Mouse (Mus musculus): Measurements from ENCODE around the gene Wnt5b. TPM values are rescaled to one million over a fixed set of nuclear protein-coding genes. Genes with fewer than 3 reads are reported as not detected.

Wnt5b gene
- total RNA-seq, 2 experiments from 2014 or later = 5.3 to 7.2 TPM

DNA sequence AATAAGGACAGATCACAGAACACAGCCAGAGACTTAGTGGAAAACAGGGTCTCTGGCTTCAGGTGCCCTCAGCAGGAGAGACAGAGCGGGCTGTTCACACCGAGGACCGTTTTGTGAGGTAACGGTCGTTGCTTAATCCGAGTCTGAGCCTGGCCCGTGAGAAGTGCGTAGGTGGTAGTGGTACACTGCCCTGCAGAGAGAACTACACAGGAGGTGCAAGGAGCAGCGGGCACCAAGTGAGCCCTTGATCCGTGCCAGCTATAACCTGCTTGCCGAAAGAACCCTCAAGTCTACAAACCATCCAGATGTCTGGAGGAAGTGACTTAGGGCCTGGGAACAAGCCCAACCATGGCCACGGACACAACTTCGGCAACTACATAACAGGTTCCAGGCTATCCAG, 114.8 kb downstream of the Wnt5b start:
- intact Hi-C loops (cut with DNase I) = no loop called here
- no peak for DNase-seq

DNA sequence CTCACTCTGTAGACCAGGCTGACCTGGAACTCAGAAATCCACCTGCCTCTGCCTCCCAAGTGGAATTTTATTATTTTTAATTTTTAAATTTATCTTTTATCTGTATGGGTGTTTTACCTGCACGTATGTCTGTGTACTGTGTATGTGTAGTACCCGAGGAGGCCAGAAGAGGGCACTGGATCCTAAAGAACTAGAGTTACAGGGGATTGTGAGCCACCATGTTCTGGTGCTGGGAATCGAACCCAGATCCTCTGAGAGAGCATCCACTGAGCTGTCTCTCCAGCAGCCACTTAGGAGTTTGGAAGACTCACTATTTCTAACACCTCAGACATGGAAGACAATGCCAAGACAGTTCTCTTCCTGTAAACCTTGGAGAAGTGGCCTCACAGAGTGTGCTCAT, 115.5 kb downstream of the Wnt5b start:
- intact Hi-C loops (cut with DNase I) = no loop called here
- DNase-seq = no peak

DNA sequence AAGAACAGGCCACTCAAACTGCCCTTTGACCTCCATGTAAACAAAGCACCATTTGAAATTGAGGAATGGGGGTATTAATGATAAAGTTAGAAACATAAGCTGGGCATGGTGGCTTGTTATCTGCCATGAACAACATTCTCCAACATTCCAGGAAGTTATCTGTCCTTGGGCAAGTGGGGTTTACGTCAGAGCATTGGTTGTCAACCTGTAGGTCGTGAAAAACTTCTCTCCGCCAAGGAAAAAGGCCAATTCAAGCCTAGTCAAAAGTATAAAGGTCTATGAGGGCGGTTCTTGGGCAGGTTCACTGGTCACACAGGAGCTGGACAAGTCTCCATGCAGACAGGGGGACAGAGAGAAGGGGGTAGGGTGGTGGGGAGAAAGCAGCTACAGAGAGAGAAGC, 123.1 kb downstream of the Wnt5b start:
- DNase-seq = no peak
- intact Hi-C loops (cut with DNase I) = no loop called here

DNA sequence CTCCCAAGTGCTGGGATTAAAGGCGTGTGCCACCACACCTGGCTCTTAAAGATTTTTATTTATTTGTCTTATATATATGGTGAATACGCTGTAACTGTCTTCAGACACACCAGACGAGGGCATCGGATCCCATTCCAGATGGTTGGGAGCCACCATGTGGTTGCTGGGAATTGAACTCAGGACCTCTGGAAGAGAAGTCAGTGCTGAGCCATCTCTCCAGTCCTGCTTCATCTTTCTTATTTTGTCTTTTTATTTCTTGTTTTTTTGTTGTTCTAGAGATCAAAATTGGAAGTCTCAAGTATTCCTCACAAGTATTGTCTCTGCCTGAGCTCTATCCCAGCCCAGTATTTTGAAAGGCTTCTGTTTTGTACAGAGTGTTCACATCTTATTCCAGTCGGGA, 123.8 kb downstream of the Wnt5b start:
- intact Hi-C loops (cut with DNase I) = no loop called here
- DNase-seq = no peak

DNA sequence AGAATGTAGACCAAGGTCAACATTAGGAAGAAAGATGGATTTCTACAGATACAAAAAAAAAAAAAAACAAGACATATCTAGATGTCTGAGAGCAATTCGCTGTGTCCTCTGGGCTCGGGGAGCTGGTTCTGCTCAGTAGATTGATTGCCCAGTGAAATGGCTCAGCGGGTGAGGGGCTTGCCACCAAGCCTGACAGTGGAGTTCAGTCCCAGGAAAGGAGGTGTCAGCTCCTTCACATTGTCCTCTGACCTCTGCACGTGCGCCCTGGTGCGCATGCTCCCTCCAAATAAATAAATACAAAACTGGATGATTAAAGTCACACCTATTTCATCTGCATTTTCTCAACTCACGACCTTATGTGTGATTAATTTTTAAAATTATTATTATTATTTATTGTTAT, 124.7 kb downstream of the Wnt5b start:
- intact Hi-C loops (cut with DNase I) = loop anchor here (2.0 kb wide), 1 partner anchor 31 kb away; no protein-coding TSS in a partner anchor
- no peak for DNase-seq

DNA sequence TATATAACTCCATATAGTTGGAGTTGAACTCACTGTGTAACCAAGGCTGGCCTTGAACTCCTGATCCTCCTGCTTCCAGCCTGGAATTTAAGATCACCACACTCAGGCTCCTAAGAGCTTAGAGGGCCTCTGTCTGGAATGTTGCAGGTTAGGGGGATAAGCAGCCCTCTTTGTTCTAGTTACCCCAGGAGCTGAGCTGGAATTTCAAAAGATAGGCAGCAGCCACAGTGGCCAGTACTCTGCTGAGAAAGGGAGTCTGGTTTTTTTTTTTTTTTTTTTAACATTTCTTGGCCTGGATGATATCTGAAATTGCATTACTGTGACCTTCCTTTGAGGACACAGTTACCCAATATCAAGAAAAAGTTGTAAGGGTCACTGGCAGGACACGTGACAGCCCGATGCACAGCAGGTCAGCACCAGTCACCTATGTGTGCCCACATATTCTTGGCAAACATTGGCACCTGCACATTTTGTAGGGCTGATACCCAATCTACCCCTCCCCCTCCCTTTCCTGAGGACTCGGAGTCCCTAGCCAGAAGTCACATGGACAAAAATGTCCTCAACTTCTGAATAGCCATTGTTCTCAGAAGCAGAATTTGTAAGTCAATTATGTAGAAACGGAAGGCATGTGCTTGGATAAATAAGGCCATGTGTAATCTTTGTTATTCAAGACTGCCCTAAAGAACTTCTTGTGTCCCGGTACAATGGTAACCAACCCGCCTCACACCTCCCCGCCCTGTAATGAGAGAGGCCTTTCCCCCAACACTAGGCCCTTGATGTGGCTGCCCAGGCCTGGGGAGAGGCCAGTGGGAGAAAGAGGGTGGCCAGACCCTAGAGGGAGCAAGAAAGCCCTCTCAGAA, 125.5 kb downstream of the Wnt5b start:
- intact Hi-C loops (cut with DNase I) = loop anchor here (2.0 kb wide), 1 partner anchor 30 kb away; no protein-coding TSS in a partner anchor
- DNase-seq = peak; percentile 49 to 64

DNA sequence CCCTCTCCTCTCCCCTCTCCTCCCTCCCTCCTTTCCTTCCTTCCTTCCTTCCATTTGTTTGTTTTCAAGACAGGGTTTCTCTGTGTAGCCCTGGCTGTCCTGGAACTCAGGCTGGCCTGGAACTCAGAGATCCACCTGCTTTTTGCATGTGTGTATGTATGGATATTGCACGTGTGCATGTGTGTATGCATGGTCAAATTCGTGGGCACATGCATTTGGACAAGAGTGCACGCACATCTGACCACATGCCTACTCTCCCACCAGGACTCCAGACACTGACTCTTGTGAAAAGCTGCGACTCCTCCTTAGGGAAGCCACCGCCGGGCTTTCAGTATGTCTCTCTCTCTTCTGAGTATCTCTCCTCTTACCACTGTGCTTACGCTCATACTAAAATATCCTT, 126.3 kb downstream of the Wnt5b start:
- intact Hi-C loops (cut with DNase I) = loop anchor here (2.0 kb wide), 1 partner anchor 29 kb away; no protein-coding TSS in a partner anchor
- no peak for DNase-seq

DNA sequence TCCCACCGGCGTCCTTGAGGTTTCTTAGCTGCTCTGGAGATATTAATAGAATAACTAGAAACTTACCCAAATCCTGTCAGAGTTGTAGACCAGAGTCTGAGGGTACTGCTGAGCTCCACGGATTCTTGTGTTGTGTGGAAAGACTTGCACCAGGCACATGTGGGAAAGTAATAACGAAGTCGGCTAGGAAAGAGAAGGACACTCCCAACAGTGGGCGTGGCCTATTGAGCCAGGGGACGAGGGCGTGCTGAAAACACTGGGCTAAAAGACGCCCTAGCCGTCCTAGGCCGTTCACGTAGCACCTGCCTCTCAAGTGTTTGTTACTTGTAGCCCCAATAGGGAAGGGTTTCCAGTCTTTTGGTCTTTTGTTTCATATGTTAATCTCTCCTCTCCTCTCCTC, 126.8 kb downstream of the Wnt5b start, which contains the start of gene Adipor2:
Gene Adipor2 (minus strand): TSS at position 351 of the 400 bp plus-strand sequence.
- DNase-seq = peak; percentile 63 to 73
- intact Hi-C loops (cut with DNase I) = no loop called here

DNA sequence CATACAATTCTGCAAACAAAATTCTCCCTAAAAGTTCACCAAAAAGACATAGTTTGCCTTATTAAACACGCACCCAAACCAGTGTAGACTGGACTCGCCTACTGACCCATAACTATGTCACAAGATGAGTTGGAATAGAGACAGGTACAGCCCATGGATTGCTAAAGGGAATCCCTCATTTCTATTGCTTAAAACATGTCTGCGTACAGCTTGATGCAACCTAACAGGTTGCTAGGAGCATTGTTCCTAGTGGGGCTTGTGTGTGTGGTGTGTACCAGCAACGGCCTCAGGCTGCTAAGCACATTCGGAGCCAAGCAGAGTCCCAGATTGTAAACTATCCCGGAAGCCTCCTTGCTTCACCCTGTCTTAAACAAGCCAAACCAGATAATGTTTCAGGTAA, 127.5 kb downstream of the Wnt5b start:
- intact Hi-C loops (cut with DNase I) = no loop called here
- no peak for DNase-seq

DNA sequence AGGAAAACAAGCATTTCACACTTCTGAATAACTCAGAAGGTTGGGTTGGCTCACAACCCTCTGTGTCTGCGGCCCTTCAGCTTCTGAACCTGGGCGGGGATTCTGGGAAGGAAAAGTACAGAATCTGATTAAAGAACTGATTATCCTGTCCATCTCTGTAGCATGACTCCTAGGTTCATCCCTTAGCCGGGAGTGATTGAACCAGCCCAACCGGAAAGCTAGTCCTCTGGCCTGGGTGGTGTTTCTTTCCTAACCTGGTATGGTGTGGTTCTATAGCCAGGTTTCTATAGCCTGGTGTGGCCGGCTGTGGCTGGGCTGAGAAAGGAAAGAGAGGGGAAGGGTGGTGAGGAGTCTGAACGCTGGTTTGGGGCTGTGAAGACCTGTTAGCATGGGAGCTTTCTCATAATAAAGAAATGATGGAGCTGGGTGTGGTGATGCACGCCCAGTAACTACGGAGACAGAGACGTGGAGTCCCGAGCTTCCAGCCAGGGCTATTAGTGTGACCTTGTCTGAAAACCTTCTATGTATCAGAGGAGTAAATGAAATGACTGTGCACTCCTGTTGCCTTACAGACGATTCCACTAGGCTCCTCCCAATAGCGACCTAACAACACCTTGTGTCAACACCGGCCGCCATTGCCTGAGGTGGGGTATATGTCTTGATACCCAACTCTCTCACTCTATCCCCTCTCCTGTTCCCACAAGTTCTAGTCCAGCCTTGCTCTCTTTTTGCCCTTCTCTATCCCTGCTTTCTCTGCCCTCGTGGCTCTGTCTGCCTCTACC, 129.7 kb downstream of the Wnt5b start:
- intact Hi-C loops (cut with DNase I) = no loop called here
- DNase-seq = no peak

DNA sequence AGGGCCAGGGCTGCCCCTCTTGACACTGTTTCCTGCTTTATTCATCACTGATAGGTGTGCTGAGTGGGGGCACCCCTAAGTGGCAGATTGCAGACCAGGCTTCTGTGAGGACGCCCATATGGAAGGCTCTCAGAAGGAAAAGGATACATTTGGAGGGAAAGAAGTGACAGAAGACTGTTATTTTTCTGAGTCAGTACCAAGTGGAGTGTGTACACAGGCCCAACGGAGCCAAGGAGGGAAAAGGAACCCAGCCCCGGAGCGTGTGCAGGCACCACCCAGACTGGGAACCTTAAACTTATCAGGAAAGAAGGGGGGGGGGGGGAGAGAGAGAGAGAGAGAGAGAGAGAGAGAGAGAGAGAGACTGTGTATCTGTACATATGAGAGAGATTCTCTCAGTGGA, 131.6 kb downstream of the Wnt5b start:
- no peak for DNase-seq
- intact Hi-C loops (cut with DNase I) = no loop called here

DNA sequence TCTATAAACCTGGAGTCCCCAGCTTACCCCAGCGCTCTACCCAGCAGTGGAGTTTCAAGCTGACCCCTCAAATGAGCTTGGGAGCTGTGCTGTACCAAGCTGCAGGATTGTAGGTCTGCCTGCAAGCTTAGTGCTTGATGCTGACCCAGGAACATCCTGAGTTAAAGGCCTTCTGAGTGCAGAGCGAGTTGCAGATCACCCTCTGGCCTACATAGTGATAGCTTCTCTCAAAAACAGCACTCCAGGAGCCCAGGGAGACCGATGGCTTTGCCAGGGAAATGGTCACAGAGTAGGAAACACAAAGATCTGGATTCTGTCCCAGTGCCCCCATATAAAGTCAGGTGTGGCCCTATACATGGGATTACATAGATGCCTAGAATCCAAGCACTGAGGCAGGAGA, 132.6 kb downstream of the Wnt5b start:
- intact Hi-C loops (cut with DNase I) = no loop called here

DNA sequence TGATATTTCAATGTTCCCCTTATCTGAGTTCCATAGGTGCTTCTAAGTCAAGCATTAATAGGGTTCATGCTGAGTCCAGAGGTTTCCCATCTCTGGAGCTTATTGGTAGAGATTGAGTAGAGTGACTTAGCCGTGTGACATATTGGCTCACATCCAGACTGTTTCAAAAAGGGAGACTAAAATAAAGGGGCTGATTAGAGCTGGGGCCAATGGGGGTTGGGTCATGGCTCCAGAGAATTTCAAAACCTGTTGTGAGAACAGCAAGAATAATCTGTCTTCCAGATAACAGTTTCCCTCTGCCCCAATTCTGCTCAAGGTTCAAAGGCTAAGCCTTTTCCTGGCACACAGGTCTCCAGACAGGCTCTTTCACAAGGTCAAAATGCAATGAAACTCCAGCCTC, 134.4 kb downstream of the Wnt5b start:
- DNase-seq = peak; percentile 35 to 36
- intact Hi-C loops (cut with DNase I) = no loop called here

More for the DNA sequence above, 132.6 kb downstream of the Wnt5b start:
- no peak for DNase-seq

DNA sequence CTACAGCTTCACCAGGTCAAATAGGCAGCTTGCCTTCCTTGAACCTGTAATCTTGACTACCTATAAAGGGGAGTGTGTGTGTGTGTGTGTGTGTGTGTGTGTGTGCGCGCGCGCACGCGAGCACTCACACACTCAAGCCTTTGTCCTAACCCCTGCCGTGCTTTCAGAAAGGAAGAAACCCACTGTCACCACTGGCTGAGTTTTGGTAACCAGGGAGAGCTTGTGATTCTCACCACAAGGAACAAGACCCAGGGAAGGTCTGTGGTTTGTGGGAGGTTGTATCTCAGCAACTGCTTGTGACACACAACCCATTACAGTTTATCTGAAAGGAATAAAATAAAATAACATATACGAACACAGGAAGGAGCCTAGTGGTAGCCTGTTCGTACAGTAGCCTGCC, 135.6 kb downstream of the Wnt5b start:
- intact Hi-C loops (cut with DNase I) = no loop called here
- no peak for DNase-seq

DNA sequence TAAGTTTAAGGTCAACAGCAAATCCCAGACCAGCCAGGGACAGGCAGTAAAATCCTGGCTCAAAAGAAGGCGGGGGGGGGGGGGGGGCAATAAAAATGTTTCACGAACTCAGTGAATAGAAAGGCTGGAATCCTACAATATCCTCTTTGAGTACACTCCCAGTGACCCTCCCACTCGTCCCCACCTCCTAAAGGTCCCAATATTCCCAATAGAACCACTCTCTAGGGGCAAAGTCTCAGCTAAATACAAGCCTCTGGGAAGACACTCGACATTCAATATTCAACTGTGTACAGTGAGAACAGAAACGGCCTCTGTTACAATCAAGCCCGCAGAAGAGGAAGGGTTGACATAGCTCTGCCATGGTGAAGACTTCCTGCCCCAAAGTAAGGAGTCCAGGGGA, 136.3 kb downstream of the Wnt5b start:
- no peak for DNase-seq
- intact Hi-C loops (cut with DNase I) = no loop called here

DNA sequence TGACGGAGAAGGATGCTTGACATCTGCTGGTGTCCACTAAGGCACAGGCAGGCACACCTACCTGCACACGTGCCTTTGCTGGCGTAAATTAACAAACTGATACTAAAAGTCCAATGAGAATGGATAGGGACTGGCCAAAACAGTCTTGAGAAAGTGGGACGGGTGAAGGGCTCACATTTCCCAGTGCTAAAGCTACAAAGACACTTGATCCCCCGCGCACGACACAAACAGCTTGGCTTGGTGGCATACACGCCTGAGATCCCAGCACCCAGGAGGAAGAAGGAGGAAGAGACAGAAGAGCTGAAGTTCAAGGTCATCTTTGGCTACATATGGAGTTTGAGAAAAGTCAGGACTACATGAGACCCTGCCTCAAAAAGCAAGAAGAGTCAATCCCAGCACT, 137.6 kb downstream of the Wnt5b start:
- intact Hi-C loops (cut with DNase I) = no loop called here
- DNase-seq = no peak

DNA sequence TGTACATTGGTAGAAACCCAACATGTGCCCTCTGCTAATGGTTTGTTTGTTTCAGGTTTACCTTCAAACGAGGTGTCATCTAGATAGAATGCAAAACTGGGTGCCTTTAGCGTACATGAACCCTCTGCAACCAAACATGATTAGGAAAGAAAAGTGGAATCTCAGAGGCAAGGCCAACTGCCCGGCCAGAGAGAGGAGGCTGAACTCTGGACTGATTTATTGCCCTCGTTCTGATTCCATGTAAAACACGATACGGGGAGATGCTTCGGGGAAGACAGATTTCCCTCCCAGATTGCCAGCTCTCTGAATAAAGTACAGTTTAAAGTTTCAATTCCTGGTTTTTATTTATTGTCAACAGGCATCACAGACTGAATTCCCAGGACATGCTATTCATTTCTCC, 138.8 kb downstream of the Wnt5b start:
- intact Hi-C loops (cut with DNase I) = no loop called here
- no peak for DNase-seq

DNA sequence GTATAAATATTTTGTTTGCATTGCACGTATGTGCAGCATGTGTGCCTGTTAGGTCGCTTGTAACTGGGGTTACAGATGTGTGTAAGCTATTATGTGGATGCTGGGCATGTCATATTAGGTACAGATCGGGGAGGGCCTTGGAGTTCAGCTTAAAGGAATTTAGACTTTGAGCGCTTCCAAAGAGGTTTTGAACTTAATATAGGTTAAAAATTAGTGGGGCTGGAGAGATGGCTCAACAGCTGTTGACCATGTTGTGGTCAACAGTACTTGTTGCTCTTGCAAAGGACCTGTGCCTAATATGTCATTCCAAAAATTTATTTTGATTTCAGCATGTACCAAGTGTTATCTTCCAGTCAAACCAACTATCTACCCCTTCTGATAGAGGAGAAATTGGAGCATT, 139.3 kb downstream of the Wnt5b start:
- DNase-seq = no peak
- intact Hi-C loops (cut with DNase I) = no loop called here

DNA sequence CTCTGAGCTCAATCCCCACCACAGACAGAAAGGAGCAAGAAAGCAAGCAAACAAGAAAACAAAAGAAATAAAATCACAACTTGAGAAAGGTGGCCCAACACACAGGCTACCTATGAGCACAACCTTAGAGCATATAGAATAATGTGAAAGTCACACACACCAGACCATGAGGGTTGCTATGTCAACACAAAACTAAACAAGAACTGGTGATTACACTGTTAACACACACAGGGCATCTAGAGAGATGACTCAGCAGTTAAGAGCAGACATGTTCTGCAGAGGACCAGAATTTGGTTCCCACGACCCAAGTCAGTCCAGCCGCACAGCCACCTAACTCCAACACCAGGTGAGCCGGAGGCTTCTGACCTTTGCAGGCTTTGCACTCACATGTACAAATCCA, 141.2 kb downstream of the Wnt5b start:
- no peak for DNase-seq
- intact Hi-C loops (cut with DNase I) = no loop called here

DNA sequence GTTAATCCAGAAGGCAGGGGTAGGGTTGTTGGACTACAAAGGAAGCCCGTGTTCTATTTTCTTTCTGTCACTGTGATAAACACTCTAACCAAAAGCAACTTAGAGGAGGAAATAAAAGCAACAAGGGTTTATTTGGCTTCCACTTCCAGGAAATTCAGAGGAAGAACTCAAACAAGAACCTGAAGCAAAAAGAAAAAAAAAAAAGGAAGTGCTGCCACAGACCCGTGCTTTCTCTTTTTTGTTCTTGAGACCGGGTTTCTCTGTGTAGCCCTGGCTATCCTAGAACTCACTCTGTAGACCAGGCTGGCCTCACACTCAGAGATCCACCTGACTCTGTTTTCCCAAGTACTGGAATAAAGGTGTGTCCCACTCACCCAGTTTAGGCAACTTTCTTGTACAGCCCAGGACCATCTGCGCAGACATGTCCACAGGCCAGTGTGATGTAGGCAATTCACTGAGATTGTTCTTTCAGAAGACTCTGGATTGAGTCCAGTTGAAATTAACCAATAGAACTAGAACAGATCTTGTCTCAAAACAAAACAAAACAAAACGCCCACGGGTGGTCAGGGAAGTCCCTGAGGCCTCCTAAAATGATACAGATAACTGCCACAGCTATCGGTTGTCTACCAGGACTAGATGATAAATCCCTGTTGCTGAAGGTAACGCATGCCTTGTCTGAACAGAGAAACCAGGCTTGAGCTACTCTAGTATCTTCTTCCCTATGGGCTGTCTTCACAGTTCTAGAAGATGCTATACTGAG, 142.4 kb downstream of the Wnt5b start:
- no peak for DNase-seq
- intact Hi-C loops (cut with DNase I) = no loop called here

DNA sequence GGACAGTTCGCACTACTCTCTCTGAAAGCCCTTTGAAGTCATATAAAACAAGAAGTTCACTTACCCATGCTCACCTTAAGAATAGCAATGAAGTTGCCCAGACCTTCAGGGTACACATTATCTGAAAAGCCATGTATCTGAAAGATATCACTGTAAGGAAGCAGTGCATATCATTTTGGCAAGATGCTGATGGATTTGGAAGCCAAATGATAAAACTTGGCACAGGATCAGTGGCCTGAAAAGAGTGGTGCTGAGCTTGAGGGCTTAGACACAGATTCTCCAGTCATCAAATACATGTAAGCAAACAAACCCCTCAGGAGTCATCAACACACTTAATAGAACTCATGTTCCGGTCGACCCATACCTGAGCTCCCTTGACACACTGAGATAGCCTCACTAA, 143.5 kb downstream of the Wnt5b start:
- no peak for DNase-seq
- intact Hi-C loops (cut with DNase I) = no loop called here

Measured in heart, postnatal 10 days (tissue).